Mouse (Mus musculus) pancreas, adult 10 weeks (tissue): Measurements from ENCODE around the gene Lcn10. TPM values are rescaled to one million over a fixed set of nuclear protein-coding genes. Genes with fewer than 3 reads are reported as not detected.

Source experiments
- polyA plus RNA-seq: library from polyadenylated mRNA; stranded (reverse); fragments of 350-450 nt; fragmentation: Illumina TruSeq; extraction: RNeasy Lipid Tissue Mini Kit (QIAGEN cat#74804); gene quantifications from one replicate; pipeline ENCODE4 v1.2.3, GENCODE M21; 2015; ENCODE audit warnings: low read depth, low replicate concordance; ENCODE audit not compliant: insufficient read depth

The Lcn10 gene
- not detected for polyA plus RNA-seq

GRCm38 (mm10) chr2:25682426-25682825 lies at the start of gene Lcn10:
TSS of gene Lcn10 (plus strand) at chr2:25682726.

GRCm38 (mm10) chr2:25652902-25653301 lies 29.6 kb upstream of the Lcn10 start, which contains the start of gene Lcn8:
TSS of gene Lcn8 (plus strand) at chr2:25653120.

GRCm38 (mm10) chr2:25657652-25658051 lies 24.9 kb upstream of the Lcn10 start, which contains the start of gene Lcn5:
TSS of gene Lcn5 (plus strand) at chr2:25657952.

GRCm38 (mm10) chr2:25676486-25676885 lies 6.0 kb upstream of the Lcn10 start, which contains the start of gene Lcn6:
TSS of gene Lcn6 (plus strand) at chr2:25676786.

GRCm38 (mm10) chr2:25699743-25700142 lies 17.2 kb downstream of the Lcn10 start, which contains the start of gene Obp2a:
TSS of gene Obp2a (plus strand) at chr2:25700043.

GRCm38 (mm10) chr2:25706643-25707481 lies 24.3 kb downstream of the Lcn10 start, which contains the start of gene Bmyc:
TSS of gene Bmyc (plus strand) at chr2:25706739.

Other genes with a start within 250 kb of the Lcn10 start
- not detected for gene Clic3, start 225.9 kb upstream of the Lcn10 start, polyA plus RNA-seq
- 43.3 TPM for gene Paxx, start 221.6 kb upstream of the Lcn10 start, polyA plus RNA-seq
- gene Ptgds, start 212.7 kb upstream of the Lcn10 start, polyA plus RNA-seq, result 2.9 TPM
- not detected for gene Lcn12, start 188.8 kb upstream of the Lcn10 start, polyA plus RNA-seq
- 26.2 TPM for gene Fbxw5, start 182.0 kb upstream of the Lcn10 start, polyA plus RNA-seq
- gene C8g, start 181.0 kb upstream of the Lcn10 start, polyA plus RNA-seq, result 1.0 TPM
- gene Traf2, start 135.8 kb upstream of the Lcn10 start, polyA plus RNA-seq, result 5.1 TPM
- gene Edf1, start 124.9 kb upstream of the Lcn10 start, polyA plus RNA-seq, result 66.9 TPM
- 2.6 TPM for gene Mamdc4, start 107.9 kb upstream of the Lcn10 start, polyA plus RNA-seq
- gene Phpt1, start 107.5 kb upstream of the Lcn10 start, polyA plus RNA-seq, result 9.9 TPM
- 0.63 TPM for gene Ajm1, start 101.0 kb upstream of the Lcn10 start, polyA plus RNA-seq
- 52.4 TPM for gene Rabl6, start 74.2 kb upstream of the Lcn10 start, polyA plus RNA-seq
- gene Ccdc183, start 65.0 kb upstream of the Lcn10 start, polyA plus RNA-seq, result not detected
- gene Tmem141, start 60.7 kb upstream of the Lcn10 start, polyA plus RNA-seq, result 9.0 TPM
- 9.0 TPM for gene Fcna, start 54.7 kb upstream of the Lcn10 start, polyA plus RNA-seq
- not detected for gene Lcn8, start 29.6 kb upstream of the Lcn10 start, polyA plus RNA-seq
- not detected for gene Lcn5, start 24.8 kb upstream of the Lcn10 start, polyA plus RNA-seq
- not detected for gene Lcn6, start 5.9 kb upstream of the Lcn10 start, polyA plus RNA-seq
- gene Obp2a, start 17.3 kb downstream of the Lcn10 start, polyA plus RNA-seq, result not detected
- 5.2 TPM for gene Bmyc, start 24.0 kb downstream of the Lcn10 start, polyA plus RNA-seq
- gene Obp2b, start 54.3 kb downstream of the Lcn10 start, polyA plus RNA-seq, result not detected
- gene Lcn3, start 82.8 kb downstream of the Lcn10 start, polyA plus RNA-seq, result not detected
- not detected for gene Lcn11, start 94.3 kb downstream of the Lcn10 start, polyA plus RNA-seq
- not detected for gene Gm13539, start 99.5 kb downstream of the Lcn10 start, polyA plus RNA-seq
- gene Glt6d1, start 133.1 kb downstream of the Lcn10 start, polyA plus RNA-seq, result not detected
- not detected for gene Lcn9, start 140.4 kb downstream of the Lcn10 start, polyA plus RNA-seq
- gene Sohlh1, start 164.5 kb downstream of the Lcn10 start, polyA plus RNA-seq, result not detected
- gene Kcnt1, start 181.0 kb downstream of the Lcn10 start, polyA plus RNA-seq, result 0.18 TPM